Mouse (Mus musculus) forebrain, embryonic 11.5 days (tissue): Measurements from ENCODE around the gene Gm21969. TPM values are rescaled to one million over a fixed set of nuclear protein-coding genes. Genes with fewer than 3 reads are reported as not detected.

ENCODE experiments used
- ATAC-seq: fragments of 200-750 bp; cut with Nextera tagmentation; replicated peaks from 2 replicates; pipeline ENCODE4 v1.8.0; 2017; ENCODE audit warnings: moderate TSS enrichment; ENCODE audit not compliant: low FRiP score
- DNase-seq: peaks from one replicate; pipeline ENCODE4 v3.0.0-alpha.2; 2017; ENCODE audit warnings: low spot score
- H3K27ac ChIP-seq: fragments of 300-500 bp; sonication (generic); 2 replicates; pipeline ENCODE4 v1.5.1; 2014; ENCODE audit warnings: low read depth, low read length
- H3K27me3 ChIP-seq: fragments of 300-500 bp; sonication (generic); 2 replicates; pipeline ENCODE4 v1.6.1; 2014; ENCODE audit warnings: mild to moderate bottlenecking, low read length, mixed read lengths; ENCODE audit not compliant: control insufficient read depth, insufficient read depth
- H3K36me3 ChIP-seq: fragments of 300-500 bp; sonication (generic); 2 replicates; pipeline ENCODE4 v1.6.1; 2014; ENCODE audit warnings: mild to moderate bottlenecking, low read length, moderate library complexity, mixed read lengths; ENCODE audit not compliant: control insufficient read depth, insufficient read depth
- H3K4me1 ChIP-seq: fragments of 300-500 bp; sonication (generic); replicated peaks from 2 replicates; pipeline ENCODE4 v1.6.1; 2014; ENCODE audit warnings: low read length, mixed read lengths; ENCODE audit not compliant: control insufficient read depth, insufficient read depth
- H3K4me2 ChIP-seq: fragments of 300-500 bp; sonication (generic); 2 replicates; pipeline ENCODE4 v1.6.1; 2014; ENCODE audit warnings: low read depth, mild to moderate bottlenecking, low read length, moderate library complexity, mixed read lengths; ENCODE audit not compliant: severe bottlenecking
- H3K4me3 ChIP-seq: fragments of 300-500 bp; sonication (generic); 2 replicates; pipeline ENCODE4 v1.5.1; 2014; ENCODE audit warnings: low read depth, low read length
- H3K9ac ChIP-seq: fragments of 300-500 bp; sonication (generic); 2 replicates; pipeline ENCODE4 v1.6.1; 2014; ENCODE audit warnings: low read length
- H3K9me3 ChIP-seq: fragments of 300-500 bp; sonication (generic); 2 replicates; pipeline ENCODE4 v1.6.1; 2016; ENCODE audit warnings: low read length, mixed read lengths; ENCODE audit not compliant: control insufficient read depth
- WGBS: fragments of 180-500 bp; shearing (Covaris S2); extraction: QIAGEN DNeasy Blood & Tissue Kit; methylation state at CpG from one replicate; pipeline ENCODE4 v1.1.7; 2014; 5-methylcytosine and 5-hydroxymethylcytosine counted together
- polyA plus RNA-seq: library from polyadenylated mRNA; unstranded; fragments of >200 nt; fragmentation: Nextera tagmentation; extraction: Ambion mirVana; gene quantifications from 2 replicates; pipeline ENCODE4 v1.2.1, GENCODE M21; 2014

Gene Gm21969
- not detected in 2 replicates for polyA plus RNA-seq

GRCm38 (mm10) chr4:139602357-139603244, at the start of gene Gm21969:
Gene Gm21969 (plus strand): TSS chr4:139603186.
- ATAC-seq (no peak), DNase-seq (peak; percentile 77)
- Histone ChIP-seq H3K9ac (no peak within 1 kb of the TSS), H3K4me1 (peaks cover 13% of the 10 kb centered on the region), H3K36me3 (no peaks in the 10 kb centered on the region), H3K9me3 (no peaks in the 10 kb centered on the region), H3K4me3 (no peak within 1 kb of the TSS), H3K27ac (no peak within 1 kb of the TSS), H3K4me2 (no peak within 1 kb of the TSS), H3K27me3 (no peaks in the 10 kb centered on the region)
- WGBS, result 51% methylated on average over 14 of the region's 14 CpGs

GRCm38 (mm10) chr4:139555235-139555634, 47.8 kb upstream of the Gm21969 start:
- Histone ChIP-seq H3K9me3 (no peaks in the 10 kb centered on the region), H3K9ac (no peak overlapping the region), H3K27ac (no peak overlapping the region), H3K36me3 (no peaks in the 10 kb centered on the region), H3K4me2 (no peak overlapping the region), H3K4me3 (no peak overlapping the region), H3K4me1 (no peaks in the 10 kb centered on the region), H3K27me3 (no peaks in the 10 kb centered on the region)
- WGBS, result 93% methylated on average over 11 of the region's 11 CpGs
- no peak for DNase-seq
- ATAC-seq, result no peak

- H3K27ac ChIP-seq, result no peak overlapping the region
- no peaks in the 10 kb centered on the region for H3K9me3 ChIP-seq
- ATAC-seq, result no peak
- no peak overlapping the region for H3K4me2 ChIP-seq
- H3K4me3 ChIP-seq, result no peak overlapping the region
- H3K9ac ChIP-seq, result no peak overlapping the region
- no peaks in the 10 kb centered on the region for H3K4me1 ChIP-seq
- WGBS, result 77% methylated on average over 19 of the region's 19 CpGs
- DNase-seq, result no peak
- H3K27me3 ChIP-seq, result no peaks in the 10 kb centered on the region
- H3K36me3 ChIP-seq, result no peaks in the 10 kb centered on the region
These were observed 47.0 kb upstream of the Gm21969 start for GRCm38 (mm10) chr4:139555951-139556350.

DNA sequence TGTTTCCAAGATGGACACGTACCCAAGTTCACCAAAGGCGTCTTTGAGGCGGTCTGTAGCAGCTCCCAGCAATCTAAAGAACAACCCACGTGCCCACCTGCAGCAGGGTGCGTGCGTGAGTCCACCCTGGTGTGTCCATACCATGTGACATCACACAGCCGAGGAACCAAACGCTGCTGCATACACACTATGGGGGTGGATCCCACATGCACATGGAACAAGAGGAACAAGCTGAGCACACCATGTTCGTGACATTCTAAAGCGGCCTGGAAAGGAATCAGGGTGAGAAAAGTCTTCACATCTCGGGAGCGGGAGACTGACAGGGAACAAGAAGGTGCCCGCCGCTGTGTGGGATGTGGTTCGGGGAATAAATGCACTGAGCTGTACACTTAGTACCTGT, 34.6 kb upstream of the Gm21969 start:
- Histone ChIP-seq H3K27ac (no peak overlapping the region), H3K36me3 (no peaks in the 10 kb centered on the region), H3K9me3 (no peaks in the 10 kb centered on the region), H3K4me3 (no peak overlapping the region), H3K4me1 (no peaks in the 10 kb centered on the region; the same call in 1 of the 2 replicates), H3K9ac (no peak overlapping the region), H3K4me2 (no peak overlapping the region), H3K27me3 (no peaks in the 10 kb centered on the region; the same call in 1 of the 2 replicates)
- 89% methylated on average over 15 of the region's 15 CpGs for WGBS
- ATAC-seq, result no peak
- DNase-seq, result no peak

- Histone ChIP-seq H3K4me1 (peaks cover 10% of the 10 kb centered on the region), H3K27ac (no peak overlapping the region), H3K36me3 (no peaks in the 10 kb centered on the region), H3K9me3 (no peaks in the 10 kb centered on the region), H3K9ac (no peak overlapping the region), H3K27me3 (no peaks in the 10 kb centered on the region; the same call in 1 of the 2 replicates), H3K4me2 (no peak overlapping the region), H3K4me3 (no peak overlapping the region)
- ATAC-seq (no peak), DNase-seq (no peak)
- 84% methylated on average over 10 of the region's 10 CpGs for WGBS
These were observed 32.2 kb upstream of the Gm21969 start for GRCm38 (mm10) chr4:139570756-139571155.

DNA sequence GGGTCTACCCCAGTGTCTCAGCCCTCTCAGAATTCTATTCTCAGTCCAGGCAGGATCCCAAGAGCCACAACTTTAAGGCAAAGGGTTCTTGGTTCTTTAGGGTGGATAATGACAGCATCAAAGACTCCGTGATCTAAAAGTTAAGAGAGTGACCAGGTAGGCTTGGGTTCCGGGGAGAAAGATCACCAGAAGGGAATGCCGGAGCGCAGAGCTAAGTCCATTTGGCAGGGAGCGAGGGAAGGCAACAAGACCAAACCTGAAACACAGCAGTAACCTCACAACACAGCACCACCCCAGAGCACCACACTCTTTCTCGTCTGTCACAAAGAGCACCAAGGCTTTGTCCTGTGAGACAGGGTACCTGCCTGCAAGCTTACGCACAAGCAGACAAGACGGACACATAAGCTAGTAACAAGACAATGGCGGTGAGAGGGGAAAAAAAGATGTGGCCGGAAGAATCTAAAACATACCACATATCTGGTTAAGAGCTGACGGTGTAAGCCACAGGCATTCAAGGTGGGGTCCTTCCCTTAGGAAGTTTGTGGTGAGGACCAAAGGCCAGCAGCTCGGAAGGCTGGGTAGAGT, 30.0 kb upstream of the Gm21969 start:
- Histone ChIP-seq H3K36me3 (no peaks in the 10 kb centered on the region), H3K27me3 (no peaks in the 10 kb centered on the region; the same call in none of the 2 replicates), H3K4me3 (no peak overlapping the region), H3K27ac (no peak overlapping the region), H3K9me3 (no peaks in the 10 kb centered on the region), H3K9ac (no peak overlapping the region; the same call in 1 of the 2 replicates), H3K4me1 (peaks cover 18% of the 10 kb centered on the region), H3K4me2 (no peak overlapping the region)
- DNase-seq (no peak), ATAC-seq (no peak)
- 86% methylated on average over 12 of the region's 12 CpGs for WGBS

DNA sequence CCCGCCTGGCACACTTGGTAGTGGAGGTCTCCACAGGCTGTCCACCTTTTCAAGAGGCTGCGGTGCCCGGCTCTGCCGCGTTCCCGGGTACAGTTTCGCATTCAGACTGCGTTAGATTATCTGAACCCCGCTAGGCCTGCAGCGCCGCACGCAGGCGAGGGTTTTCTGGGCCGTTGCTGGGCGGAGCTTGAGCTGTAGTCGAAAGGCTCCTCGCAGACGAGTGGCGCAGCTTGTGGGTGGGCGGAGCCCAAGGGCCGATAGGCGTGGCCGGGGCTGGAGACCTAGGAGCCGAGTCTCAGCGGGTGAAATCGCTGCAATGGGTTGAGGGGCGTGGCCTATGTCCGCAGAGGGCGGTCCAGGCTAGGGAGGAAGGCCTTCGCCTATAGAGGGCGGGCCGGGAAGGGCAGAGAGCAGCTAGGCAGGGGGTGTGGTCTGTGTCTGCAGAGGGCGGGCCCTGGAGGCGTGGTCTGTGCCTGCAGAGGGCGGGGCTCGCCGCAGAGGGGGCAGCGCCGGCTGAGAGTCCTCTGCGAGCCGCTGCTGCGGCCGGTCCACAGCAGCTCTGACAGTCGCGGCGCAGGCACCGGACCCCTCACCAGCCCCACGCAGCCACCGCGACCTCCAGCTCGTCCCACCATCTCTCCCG, 28.7 kb upstream of the Gm21969 start:
- peak; percentile 100 for DNase-seq
- Histone ChIP-seq H3K27ac (peak overlapping the region; percentile 62), H3K36me3 (no peaks in the 10 kb centered on the region), H3K27me3 (no peaks in the 10 kb centered on the region; the same call in none of the 2 replicates), H3K9me3 (no peaks in the 10 kb centered on the region), H3K9ac (peak overlapping the region; percentile 72), H3K4me2 (peak overlapping the region; percentile 99), H3K4me1 (peaks cover 18% of the 10 kb centered on the region), H3K4me3 (peak overlapping the region; percentile 75)
- peak; percentile 94 for ATAC-seq
- under 1% methylated on average over 48 of the region's 52 CpGs for WGBS

DNA sequence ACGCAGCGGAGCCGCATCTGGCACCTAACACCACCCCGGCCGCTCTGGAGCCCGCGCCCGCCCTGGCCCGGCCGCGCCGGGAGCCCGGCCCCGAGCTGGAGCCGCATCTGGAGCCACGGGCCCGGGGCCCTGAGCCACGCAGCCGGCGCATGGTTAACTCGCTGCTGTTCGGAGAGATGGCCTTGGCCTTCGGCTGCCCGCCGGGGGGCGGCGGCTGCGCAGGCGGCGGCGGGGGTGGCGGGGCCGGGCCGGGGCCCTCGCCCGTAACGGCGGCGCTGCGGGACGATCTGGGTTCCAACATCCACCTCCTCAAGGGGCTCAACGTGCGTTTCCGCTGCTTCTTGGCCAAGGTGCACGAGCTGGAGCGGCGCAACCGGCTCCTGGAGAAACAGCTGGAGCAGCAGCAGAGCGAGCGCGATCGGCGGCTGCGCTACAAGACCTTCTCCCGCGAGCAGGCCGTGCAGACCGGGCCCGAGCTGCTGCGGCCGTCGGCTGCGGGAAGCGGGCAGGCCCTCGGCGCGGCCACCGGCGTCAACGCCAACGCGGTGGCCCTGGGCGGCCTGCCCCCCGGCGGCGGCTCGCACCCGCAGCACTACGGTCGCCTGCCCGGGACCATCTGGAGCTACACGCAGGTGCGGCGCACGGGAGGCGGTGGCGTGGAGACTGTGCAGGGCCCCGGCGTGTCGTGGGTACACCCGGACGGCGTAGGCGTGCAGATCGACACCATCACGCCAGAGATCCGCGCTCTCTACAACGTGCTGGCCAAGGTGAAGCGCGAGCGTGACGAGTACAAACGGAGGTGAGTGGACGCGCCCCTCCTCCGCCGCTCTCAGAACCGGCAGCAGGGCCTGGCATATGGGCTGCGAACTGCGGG, 27.9 kb upstream of the Gm21969 start:
- under 1% methylated on average over 94 of the region's 111 CpGs for WGBS
- peaks cover 19% of the 10 kb centered on the region for H3K4me1 ChIP-seq
- peak; percentile 79 for DNase-seq

More for the DNA sequence above, 27.9 kb upstream of the Gm21969 start:
- peak; percentile 74 for ATAC-seq
- H3K36me3 ChIP-seq, result no peaks in the 10 kb centered on the region
- peak overlapping the region; percentile 99 for H3K4me2 ChIP-seq
- peak overlapping the region; percentile 75 for H3K4me3 ChIP-seq
- no peaks in the 10 kb centered on the region; the same call in none of the 2 replicates for H3K27me3 ChIP-seq
- H3K27ac ChIP-seq, result peak overlapping the region; percentile 62
- no peaks in the 10 kb centered on the region for H3K9me3 ChIP-seq
- H3K9ac ChIP-seq, result peak overlapping the region; percentile 72
